Mouse (Mus musculus): ENCODE measurements at regions not wholly inside any gene's neighbourhood (a gene's known extent, or its start where the extent isn't known, plus 50 kb on each side); places are given as distances from the start of the nearest gene placed in this dataset.

DNA sequence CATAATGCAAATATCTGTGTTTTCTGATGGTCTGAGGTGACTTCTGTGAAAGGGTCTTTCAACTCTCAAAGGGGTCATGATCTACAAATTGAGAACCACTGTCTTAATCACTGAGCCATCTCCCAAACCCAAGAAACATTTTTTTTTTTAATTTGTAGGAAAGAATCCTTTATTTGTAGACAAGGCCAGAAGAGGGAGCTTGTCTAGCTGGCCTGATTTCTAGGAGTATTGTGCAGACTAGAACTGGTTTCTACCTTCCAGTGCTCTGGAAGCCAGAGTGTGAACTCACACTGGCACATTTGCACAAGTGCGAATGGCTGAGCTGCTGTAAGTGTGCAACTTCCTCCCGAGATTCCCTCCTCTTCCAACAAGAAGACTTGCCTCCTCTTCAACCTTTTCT is 148.1 kb upstream of the Ncam1 start:
- DNase-seq = no peak

DNA sequence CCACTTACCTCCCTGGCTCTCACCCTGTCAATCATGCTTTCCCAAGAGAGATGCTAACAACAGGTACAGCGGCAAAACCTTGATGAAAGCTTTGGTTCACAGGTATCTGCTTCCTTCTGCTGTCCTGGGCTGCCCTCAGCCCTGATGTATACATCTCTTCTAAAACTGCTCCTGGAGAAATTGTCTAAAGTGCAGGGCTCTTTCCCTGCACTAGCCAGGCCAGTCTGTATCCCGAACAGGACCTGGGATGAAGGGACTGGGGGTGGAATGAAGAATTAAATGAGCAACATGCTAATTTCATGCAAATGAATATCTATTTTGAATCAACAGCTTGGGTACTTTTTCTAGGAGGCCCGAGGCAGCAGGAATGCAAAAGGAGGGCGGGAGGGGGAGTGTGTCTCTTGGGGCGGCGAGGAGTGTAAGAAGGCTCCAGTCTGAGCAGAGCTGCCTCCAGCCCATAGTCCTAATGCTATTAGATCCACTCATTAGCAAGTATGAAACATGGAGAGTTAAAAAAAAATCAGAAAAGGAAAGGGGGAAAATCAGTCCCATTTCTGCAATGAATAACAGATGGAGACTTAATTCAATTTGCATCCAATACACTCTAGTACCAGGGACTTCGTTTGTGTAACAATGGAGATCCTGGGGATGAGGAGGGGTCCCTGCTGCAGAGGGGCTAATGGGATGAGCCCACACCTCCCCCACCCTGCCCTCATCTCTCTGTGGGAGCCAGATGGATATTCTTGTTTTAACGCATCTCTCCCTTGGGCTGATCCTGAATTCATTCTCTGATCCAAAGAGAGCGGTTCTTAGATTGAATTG is 137.0 kb upstream of the Ncam1 start:
- DNase-seq = no peak

DNA sequence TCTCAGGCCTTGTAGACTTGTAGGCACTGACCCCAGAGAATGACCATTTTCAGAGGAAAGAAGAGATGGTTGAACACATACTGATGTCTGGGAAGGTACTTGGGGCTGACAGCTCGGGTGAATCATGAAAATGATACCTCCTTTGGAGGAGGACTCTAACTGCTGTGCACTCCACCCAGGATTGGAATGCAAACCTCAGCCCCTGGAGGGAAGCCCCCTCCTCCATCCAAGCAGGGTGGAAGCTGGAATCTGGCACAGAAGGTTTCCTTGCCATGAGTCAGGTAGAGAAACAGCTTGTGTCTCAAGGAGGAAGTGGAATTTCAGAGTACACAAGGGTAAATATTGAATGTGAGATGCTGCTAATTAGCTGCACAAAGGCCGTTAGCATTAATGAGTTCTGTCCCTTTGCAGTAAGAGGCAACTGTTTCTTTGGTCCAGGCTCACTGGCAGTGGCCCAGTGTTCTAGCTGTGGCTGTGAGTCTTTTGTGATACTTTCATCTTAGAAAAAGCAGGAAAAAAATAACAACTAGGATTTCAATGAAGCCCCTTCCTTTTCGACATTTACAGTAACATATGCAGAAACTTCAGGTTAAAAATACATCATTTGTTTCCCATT is 129.4 kb upstream of the Ncam1 start:
- no peak for DNase-seq

DNA sequence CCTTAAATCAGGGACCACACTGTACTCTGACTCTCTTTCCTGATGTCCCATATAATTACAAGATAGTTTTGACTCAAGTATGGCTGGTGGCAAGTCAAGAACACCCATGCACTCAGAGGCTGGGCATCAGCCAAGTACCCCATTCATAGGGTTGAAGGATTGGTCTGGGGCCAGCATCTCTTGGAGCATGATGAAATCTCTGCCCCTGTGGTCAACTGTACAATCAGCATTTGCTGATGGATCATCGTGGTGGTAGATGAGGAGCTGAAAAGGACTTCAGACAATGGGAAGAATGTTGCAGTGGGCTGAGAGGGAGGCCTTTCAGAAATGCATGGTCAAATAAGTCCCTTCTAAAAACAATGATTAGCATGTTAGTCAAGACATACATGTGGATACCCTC is 128.6 kb upstream of the Ncam1 start:
- DNase-seq = no peak

DNA sequence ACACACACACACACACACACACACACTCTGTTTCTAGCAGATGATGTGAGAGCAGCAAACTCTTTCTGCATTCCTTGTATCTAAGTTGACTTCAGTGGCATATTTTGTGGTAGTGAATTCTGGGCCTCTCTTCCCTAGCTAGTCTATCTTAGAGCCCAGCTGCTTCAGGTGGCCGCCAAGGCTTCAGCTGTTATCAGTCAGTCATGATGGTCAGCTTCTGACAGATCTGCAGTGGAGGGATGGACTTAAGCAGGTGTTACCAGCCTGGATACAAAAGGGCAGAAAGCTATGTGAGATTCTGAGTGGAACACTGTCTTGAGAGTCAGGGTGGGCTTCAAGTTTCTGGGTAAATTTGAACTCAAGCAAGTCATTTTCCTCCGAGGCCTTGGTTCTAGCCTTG is 127.1 kb upstream of the Ncam1 start:
- no peak for DNase-seq

DNA sequence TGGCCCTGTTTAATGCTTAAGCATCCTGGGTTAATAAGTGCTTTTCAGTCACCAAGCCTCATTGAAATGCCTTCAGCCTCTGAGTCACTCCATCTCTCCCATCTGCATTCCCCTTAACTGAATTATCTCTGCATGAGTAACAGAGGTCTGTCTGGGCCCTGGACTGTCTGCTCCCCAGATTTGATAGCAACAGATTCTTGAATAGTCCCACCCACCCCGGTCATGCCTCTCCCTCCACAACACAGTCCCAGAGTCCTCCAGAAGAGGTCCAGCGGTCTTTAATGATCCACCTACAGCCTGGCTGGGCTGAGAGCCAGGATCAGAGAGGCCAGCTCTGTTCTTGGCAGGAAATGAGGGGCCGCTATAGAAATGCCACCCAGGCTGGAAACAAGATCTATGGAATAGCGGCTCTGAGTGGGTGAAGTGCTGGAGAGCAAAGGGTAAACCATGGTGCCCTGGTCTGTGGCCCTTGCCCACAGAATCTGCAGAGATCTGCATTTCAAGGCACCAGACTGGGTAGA is 125.3 kb upstream of the Ncam1 start:
- no peak for DNase-seq

DNA sequence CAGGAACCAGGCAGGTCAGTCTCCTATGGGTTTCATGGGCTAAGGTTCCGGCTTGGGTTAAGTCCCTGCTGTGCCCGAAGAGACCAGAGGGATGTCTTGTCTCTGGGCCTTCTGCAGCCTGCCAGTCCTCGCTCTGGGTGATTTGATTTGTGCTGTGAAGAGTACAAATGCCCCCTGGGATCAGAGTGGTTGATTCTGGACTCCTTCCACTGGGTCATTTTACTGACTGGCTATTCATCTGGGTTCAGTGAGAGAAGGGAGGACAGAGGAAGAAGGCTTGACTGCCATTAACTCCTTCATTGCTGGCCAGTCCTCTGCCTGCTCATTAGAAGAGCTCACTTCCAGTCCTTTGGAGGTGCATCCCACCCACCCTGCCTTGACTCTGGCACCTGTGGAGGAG is 124.0 kb upstream of the Ncam1 start:
- DNase-seq = no peak

DNA sequence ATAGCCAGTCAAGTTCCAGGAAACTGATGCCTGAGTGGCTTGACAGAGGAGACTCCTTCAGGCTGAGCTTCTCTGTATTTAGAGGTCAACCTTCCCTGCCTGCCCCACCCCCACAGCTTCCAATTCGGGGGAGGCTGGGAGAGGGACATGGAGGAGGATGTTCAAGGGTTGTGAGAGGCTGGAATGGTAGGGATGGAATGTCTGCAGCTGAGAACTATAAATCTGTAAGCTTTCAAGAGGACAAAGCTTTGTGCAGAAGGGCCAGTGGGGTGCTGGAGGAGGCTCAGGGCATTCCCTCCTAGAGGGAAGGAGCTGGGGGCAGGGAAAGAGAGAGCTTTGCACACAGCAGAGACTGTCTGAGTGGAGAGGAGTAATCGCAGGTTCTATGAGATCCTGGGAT is 123.4 kb upstream of the Ncam1 start:
- DNase-seq = no peak

DNA sequence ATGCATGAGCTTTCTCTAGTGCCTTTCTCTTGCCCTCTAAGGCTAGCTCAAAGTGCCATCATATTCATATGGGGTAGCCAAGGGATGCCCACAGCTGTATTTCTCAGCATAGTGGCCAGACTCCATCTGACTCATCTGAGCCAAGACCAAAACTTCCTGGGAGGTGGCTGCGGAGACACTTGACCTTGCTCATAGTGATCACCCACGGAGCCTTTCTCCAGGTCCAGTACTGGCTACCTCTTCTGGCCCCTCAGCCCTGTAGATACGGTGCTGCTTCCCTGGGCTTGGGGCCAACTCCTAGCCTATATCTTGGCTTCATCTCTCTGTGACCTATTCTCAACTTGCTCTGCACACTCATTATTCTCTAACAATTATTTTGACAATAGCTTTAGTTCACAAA is 122.6 kb upstream of the Ncam1 start:
- no peak for DNase-seq

DNA sequence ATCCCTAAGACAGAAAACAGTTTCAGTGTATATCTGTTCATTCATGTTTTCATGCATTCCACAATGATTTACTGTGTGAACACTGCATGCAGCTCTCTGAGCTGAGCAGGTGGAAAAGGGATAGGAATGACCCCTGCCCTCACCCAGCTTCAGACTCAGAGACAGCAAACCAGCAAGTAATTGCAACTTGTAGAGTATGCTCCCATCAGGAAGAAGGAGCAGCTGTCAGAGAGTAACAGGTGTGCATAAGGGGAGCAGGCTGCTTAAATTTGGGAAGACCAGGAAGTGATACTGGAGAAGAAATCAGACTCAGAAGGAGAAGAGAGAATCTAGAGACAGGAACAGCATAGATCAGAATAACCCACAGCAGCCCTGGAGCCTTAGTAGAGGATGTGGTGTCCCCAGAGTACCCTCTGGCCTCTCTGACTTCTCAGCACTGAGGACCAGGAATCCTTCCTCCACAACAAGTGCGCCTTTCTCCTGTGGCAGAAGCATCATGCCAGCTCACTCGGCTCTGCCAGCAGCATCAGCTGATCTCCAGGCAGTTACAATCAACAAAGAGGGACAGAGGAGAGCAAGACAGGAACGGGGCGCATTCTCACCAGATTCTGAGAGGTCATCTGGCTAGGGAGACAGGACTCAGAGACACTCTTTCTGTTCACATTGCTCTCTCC is 116.5 kb upstream of the Ncam1 start:
- no peak for DNase-seq

DNA sequence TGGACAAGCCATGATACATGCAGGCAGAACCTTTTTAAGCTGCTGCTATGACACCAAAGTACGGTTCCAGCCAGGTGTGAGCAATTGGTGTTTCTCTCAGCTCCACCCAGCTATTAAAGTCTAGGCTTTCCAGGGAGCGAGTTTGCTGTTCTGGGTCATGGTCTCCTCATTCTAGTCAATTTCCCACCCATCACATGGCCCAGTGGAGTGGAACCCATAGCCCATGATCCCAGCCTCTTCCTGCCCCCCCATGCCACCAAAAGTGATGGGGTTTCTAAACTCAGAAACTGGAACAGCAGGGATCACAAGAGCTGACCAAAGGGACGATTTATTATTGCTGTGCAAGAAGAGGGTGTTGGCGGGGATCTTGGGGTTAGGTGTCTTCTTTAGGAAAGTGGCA is 115.0 kb upstream of the Ncam1 start:
- DNase-seq = no peak

DNA sequence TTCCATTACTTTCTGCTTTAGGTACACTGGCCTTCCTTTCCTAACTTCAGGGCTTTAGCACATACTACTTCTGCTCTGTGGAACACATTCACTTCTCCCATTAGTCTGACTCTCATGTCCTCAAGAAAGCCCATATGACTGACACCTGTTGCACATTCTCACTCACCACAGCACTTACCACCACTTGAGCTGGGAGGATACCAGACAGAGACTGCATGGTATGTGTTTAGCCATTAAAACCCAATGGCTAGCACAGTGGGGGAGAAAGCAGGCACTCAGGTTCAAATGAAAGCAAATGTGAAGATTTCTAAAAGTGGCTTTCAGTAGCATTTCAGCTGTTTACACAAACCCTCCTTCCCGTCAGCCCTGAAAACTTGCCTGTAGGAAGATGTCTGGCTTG is 113.6 kb upstream of the Ncam1 start:
- DNase-seq = no peak

DNA sequence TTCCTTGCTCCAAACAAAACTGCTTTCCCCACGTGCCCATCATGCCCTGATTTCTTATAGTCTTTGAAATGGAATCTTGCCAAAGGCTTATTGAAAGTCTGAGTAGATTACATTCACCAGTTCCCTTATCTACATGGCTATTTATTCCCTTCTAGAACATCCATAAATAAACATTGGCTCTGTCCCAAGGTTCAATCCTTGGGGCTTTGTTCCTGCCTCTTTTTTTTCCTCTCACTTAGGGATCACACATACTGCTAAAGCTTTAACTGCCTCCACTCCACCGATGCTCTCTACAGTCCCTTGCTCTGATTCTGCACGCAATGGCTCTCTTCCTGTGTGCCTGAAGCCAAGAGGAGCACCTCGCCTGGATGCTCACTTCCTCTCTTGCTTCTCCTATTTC is 107.6 kb upstream of the Ncam1 start:
- no peak for DNase-seq

DNA sequence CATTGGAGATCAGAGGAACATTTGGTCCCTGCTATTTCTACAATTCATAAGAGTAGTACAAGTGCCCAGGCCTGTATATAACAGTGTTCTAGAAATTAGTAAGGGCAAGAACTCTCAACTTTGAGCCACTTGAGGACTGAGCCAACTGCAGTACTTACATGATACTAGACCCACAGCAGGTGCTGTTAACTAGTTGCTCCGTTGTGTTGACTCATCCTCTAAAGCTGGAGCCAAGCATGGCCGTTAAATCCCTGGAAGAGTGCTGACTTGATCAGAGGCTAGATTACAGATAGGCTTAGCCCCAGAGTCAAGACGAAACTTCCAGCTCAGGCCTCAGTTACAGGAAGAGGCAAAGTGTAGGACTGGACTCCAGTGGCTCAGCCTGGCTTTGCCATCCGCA is 107.0 kb upstream of the Ncam1 start:
- DNase-seq = no peak

DNA sequence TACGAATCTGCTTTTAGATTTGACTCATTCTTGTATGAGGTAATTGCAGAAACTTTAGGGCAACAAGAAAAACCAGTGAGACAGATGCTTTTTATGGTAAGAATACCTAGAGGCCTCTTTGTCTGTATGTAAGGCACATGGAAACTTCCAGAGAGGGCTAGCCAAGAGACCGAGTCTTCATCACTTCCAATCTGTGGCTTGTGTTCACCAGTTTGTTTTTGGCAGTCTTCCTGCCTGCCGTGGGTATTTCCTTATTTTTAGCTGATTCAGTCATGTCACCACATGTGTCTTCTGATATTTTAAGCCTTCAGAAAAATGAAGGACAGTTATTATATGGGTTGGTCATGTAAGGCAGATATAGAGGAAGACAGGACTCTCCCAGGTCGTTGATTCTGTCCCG is 100.2 kb upstream of the Ncam1 start:
- DNase-seq = no peak

DNA sequence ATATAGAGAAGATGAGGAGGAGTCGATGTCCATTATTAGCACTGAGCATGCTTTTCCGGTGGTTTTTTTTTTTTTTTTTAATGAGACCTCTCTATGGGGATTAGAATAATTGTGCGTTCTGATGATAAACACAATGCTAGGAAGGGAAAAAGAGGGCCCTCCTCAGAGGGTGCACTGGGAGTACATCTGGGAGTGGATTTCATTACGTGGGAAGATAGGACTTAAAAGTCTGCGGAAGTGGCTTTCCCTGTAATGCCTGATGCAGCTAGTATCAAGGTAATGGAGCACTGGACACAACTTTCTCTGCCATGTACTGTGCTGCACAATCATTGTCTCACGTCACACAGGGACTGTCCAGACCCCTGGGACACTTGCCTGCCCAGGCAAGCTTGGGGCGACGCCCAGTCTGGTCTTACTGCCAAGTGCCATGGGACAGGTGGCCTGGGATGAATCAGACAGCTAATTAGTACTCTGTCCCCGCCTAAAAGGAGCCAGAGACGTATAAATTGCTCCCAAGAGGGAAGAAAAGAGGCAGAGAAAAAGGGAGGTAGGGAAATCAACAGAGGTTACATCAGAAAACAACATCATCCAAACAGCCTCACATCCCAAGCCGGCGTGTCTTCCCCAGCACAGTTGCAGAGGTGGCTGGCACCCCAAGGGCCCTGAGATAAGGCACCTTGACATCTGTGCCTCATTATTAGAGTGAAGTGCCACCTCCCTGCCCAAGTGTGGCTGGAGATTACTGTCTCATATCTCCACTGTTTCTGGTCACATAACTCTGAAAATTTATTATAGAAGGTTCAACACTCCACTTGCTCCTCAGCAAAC is 86.0 kb upstream of the Ncam1 start:
- no peak for DNase-seq

DNA sequence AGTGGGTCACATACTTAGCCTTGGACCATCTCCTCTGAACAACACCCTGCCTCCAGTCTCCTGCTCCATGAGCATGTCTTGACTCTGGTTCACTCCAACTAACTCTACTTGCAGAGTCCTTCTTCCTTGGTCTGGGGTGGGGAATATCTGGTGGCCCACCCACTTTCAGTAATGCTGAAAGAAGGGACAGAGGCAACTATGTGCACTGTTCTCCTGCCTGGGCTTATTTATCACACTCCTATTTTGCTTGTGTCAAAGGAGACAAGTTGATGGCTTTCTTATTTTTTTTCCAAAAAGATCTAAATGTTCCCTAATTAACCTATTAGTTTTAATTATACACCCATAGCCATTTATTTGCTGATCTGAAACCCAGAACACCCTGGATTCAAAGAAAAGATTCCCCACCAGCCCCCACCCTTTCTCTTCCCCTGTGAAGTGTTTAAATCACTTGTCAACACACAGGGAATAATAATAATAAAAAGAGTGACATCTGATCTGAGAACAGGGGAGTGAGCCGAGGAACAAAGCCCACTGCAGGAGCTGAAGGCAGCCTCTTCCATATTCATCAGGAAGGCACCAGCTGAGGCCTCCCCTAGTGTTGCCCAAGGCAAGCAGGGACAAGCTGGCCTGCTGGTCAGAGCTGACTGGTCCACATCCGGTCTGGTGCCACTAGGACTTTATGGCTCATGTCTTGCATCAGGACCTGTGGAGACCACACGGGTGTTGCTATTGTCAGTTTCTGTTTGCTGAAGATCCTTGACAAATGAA is 80.8 kb upstream of the Ncam1 start:
- DNase-seq = no peak

DNA sequence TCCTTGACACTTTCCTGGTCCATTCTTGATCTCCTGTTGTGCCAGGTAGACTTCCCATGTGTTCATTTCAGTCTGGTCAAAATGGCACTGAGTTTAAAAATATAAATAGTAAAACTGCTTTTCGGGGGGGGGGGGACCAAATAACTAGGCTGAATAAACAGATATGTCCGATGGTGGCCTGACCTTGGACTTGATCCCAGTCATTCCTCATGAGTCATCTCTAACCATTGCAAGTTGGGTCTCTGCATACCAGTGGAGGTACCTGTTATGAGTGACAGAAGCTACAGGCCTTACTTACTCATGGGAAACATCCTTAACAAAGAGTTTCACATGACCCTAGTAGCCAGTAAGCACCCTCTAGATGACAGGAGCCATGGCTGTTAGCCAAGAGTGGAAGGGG is 76.2 kb upstream of the Ncam1 start:
- no peak for DNase-seq

DNA sequence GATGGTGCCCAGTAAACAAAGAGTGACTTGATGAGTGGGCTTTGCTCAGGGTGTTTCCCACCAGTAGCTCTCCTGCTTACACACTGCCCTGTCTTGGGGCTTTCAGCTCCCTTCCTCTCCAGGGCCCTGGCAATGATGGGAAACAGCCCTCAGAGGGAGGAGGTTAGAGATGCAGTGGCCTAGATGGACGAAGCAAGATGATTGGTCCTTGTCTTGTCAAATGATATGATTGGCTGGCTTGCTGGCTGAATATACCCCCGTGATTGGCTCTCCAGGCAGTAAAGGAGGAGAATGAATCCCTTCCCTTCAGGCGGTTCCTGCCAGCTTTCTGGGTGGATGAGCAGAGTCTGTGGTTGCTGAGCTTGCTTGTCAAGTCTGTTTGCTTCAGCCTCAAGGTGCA is 74.8 kb upstream of the Ncam1 start:
- DNase-seq = no peak

DNA sequence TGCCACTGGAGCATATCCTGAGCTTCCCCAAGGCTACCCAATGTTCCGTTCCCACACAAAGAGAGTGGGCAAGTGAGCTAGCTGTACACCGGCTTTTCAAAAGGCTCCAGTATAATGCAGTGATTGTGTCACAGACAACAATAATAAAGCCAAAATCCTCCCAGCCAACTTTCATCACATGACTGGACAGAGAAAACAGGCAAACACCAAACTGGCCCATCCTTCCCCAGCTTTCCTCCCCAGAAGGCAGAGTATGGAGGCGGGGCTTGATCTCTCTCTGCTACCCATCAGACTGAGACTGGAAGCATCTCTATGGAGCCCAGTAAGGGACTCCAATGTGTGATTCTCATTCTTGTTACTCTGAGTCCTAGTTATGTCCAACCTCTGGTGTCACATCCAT is 52.8 kb upstream of the Ncam1 start:
- no peak for DNase-seq

DNA sequence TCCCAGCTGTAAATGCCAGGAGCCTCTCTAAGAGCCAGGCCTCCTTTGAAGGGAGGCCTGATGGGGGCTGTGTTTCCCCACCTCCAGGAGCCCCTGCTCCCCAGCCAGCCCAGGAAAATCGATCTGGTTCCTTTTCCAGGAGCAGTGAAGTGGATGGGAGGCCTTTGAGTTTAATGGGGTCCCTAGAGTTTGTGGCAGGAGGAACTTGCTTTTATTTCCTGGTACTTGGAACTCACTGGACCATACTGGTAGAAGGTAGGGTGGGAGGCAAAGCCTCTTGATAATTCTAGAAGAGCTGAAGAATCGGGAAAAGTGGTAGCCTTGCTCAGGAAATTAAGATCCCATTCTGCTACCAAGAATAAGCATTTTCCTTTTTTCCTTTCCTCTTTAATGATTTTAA is 50.7 kb upstream of the Ncam1 start:
- no peak for DNase-seq

DNA sequence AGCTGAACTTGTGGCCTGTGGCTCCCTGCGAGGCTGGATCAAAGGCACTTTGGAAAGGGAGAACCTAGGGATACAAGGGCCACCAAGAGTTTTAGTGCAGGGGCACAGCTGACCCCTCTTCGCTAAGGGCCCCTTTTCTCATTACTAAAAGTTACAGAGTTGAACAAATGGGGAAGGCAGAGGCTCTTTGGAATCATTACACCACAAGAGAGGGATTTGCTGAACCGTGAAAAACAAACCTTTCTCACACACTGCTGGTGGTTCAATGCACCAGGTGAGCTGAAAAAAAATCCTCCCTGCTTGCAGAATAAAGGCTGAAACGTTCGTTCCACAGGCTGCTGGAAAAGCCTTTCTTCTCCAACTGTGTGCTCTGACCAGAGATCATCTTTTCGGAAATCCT is 50.2 kb upstream of the Ncam1 start:
- DNase-seq = no peak

Data from thymus, adult 18-20 months (tissue).